Mouse (Mus musculus): Measurements from ENCODE around the gene Fgb.

Gene Fgb

GRCm38 (mm10) chr3:83049680-83050079, at the start of gene Fgb:
Fgb (minus strand) TSS chr3:83049863.
- no peak for DNase-seq (ENCODE audit: low read depth, low spot score)

GRCm38 (mm10) chr3:83099139-83099538, 49.5 kb upstream of the Fgb start:
- DNase-seq (ENCODE audit: low read depth, low spot score): no peak

- DNase-seq (ENCODE audit: low read depth, low spot score): no peak
Measured at GRCm38 (mm10) chr3:83098546-83099034, 48.9 kb upstream of the Fgb start.

GRCm38 (mm10) chr3:83097586-83097985, 47.9 kb upstream of the Fgb start:
- no peak for DNase-seq (ENCODE audit: low read depth, low spot score)

- peak; percentile 46 for DNase-seq (ENCODE audit: low read depth, low spot score)
Measured at GRCm38 (mm10) chr3:83080567-83081055, 30.9 kb upstream of the Fgb start.

GRCm38 (mm10) chr3:83076563-83076962, 26.9 kb upstream of the Fgb start:
- no peak for DNase-seq (ENCODE audit: low read depth, low spot score)

- no peak for DNase-seq (ENCODE audit: low read depth, low spot score)
Measured at GRCm38 (mm10) chr3:83070231-83070630, 20.6 kb upstream of the Fgb start.

- no peak for DNase-seq (ENCODE audit: low read depth, low spot score)
Measured at GRCm38 (mm10) chr3:83068869-83069268, 19.2 kb upstream of the Fgb start.

GRCm38 (mm10) chr3:83067920-83068319, 18.3 kb upstream of the Fgb start:
- DNase-seq (ENCODE audit: low read depth, low spot score): no peak

GRCm38 (mm10) chr3:83057046-83057445, 7.4 kb upstream of the Fgb start:
- DNase-seq (ENCODE audit: low read depth, low spot score): no peak

GRCm38 (mm10) chr3:83055281-83056038, 5.8 kb upstream of the Fgb start, which contains the start of gene Plrg1:
Plrg1 (plus strand) TSS chr3:83055522.
- peak; percentile 97 for DNase-seq (ENCODE audit: low read depth, low spot score)

GRCm38 (mm10) chr3:83054759-83055158, 5.1 kb upstream of the Fgb start:
- no peak for DNase-seq (ENCODE audit: low read depth, low spot score)

GRCm38 (mm10) chr3:83053758-83054157, 4.1 kb upstream of the Fgb start:
- peak; percentile 31 for DNase-seq (ENCODE audit: low read depth, low spot score)

- DNase-seq (ENCODE audit: low read depth, low spot score): no peak
Measured at GRCm38 (mm10) chr3:83053126-83053525, 3.5 kb upstream of the Fgb start.

GRCm38 (mm10) chr3:83052102-83052501, 2.4 kb upstream of the Fgb start:
- no peak for DNase-seq (ENCODE audit: low read depth, low spot score)

GRCm38 (mm10) chr3:83050661-83051060, 998 bp upstream of the Fgb start:
- DNase-seq (ENCODE audit: low read depth, low spot score): no peak

GRCm38 (mm10) chr3:83046649-83047048, 3.0 kb downstream of the Fgb start:
- no peak for DNase-seq (ENCODE audit: low read depth, low spot score)

GRCm38 (mm10) chr3:83042451-83042850, 7.2 kb downstream of the Fgb start:
- DNase-seq (ENCODE audit: low read depth, low spot score): no peak

- no peak for DNase-seq (ENCODE audit: low read depth, low spot score)
Measured at GRCm38 (mm10) chr3:83039666-83040065, 10.0 kb downstream of the Fgb start.

- no peak for DNase-seq (ENCODE audit: low read depth, low spot score)
Measured at GRCm38 (mm10) chr3:83038865-83039264, 10.8 kb downstream of the Fgb start.

GRCm38 (mm10) chr3:83033801-83034200, 15.9 kb downstream of the Fgb start:
- no peak for DNase-seq (ENCODE audit: low read depth, low spot score)

- no peak for DNase-seq (ENCODE audit: low read depth, low spot score)
Measured at GRCm38 (mm10) chr3:83032746-83033308, 16.8 kb downstream of the Fgb start.

- no peak for DNase-seq (ENCODE audit: low read depth, low spot score)
Measured at GRCm38 (mm10) chr3:83030331-83030730, 19.3 kb downstream of the Fgb start.
